Mouse (Mus musculus) CH12F3 (cell line): ENCODE data around the gene Ptbp1.

Experiments
- in situ Hi-C: fragments of 300-500 bp; cut with MboI; formaldehyde crosslinking; loops from 2 replicates; pipeline ENCODE4 v1.14.3; 2020; ENCODE audit warnings: low sequenced_read_pairs

Ptbp1 gene

GRCm38 (mm10) chr10:79853860-79854795 lies at the start of gene Ptbp1:
TSS of gene Ptbp1 (plus strand) at chr10:79854427.
- in situ Hi-C loops: no loop called here

GRCm38 (mm10) chr10:79805636-79806035 lies 48.6 kb upstream of the Ptbp1 start:
- in situ Hi-C loops: no loop called here

GRCm38 (mm10) chr10:79806331-79806730 lies 47.9 kb upstream of the Ptbp1 start:
- in situ Hi-C loops: no loop called here

GRCm38 (mm10) chr10:79806972-79807371 lies 47.3 kb upstream of the Ptbp1 start:
- in situ Hi-C loops: no loop called here

- in situ Hi-C loops: no loop called here
Measured at GRCm38 (mm10) chr10:79807826-79808225, 46.4 kb upstream of the Ptbp1 start.

GRCm38 (mm10) chr10:79808728-79809127 lies 45.5 kb upstream of the Ptbp1 start:
- in situ Hi-C loops: no loop called here

GRCm38 (mm10) chr10:79811736-79812637 lies 42.2 kb upstream of the Ptbp1 start:
- in situ Hi-C loops: no loop called here

- in situ Hi-C loops: no loop called here
Measured at GRCm38 (mm10) chr10:79814271-79814842, 39.9 kb upstream of the Ptbp1 start.

GRCm38 (mm10) chr10:79815671-79816494 lies 38.3 kb upstream of the Ptbp1 start:
- in situ Hi-C loops: no loop called here

GRCm38 (mm10) chr10:79817111-79817510 lies 37.1 kb upstream of the Ptbp1 start:
- in situ Hi-C loops: no loop called here

GRCm38 (mm10) chr10:79818225-79818624 lies 36.0 kb upstream of the Ptbp1 start:
- in situ Hi-C loops: no loop called here

- in situ Hi-C loops: no loop called here
Measured at GRCm38 (mm10) chr10:79819606-79820005, 34.6 kb upstream of the Ptbp1 start.

- in situ Hi-C loops: no loop called here
Measured at GRCm38 (mm10) chr10:79820277-79820676, 34.0 kb upstream of the Ptbp1 start.

GRCm38 (mm10) chr10:79820782-79821181 lies 33.4 kb upstream of the Ptbp1 start, which contains the start of gene Misp:
TSS of gene Misp (plus strand) at chr10:79820989.
- in situ Hi-C loops: no loop called here

GRCm38 (mm10) chr10:79821731-79822130 lies 32.5 kb upstream of the Ptbp1 start:
- in situ Hi-C loops: no loop called here

GRCm38 (mm10) chr10:79822372-79822771 lies 31.9 kb upstream of the Ptbp1 start:
- in situ Hi-C loops: no loop called here

GRCm38 (mm10) chr10:79823011-79823410 lies 31.2 kb upstream of the Ptbp1 start:
- in situ Hi-C loops: no loop called here

- in situ Hi-C loops: no loop called here
Measured at GRCm38 (mm10) chr10:79824413-79824812, 29.8 kb upstream of the Ptbp1 start.

GRCm38 (mm10) chr10:79831583-79831982 lies 22.6 kb upstream of the Ptbp1 start:
- in situ Hi-C loops: no loop called here
